In genomic region chr10:62506019-62506556, GRCm38 (mm10) we compare ENCODE assay signal across 10 mouse cellular contexts. TPM values are rescaled to one million over a fixed set of nuclear protein-coding genes. Genes with fewer than 3 reads are reported as not detected.
DNase-seq lines count a peak whose midpoint lies in the region; TF ChIP-seq lines count a peak whose summit lies in the region.
"Had no signal": no experiment of that assay in that cellular context is flagged by ENCODE, and none has a peak within 500 bp of the region (broad histone marks: within the 10 kb centered on the region; RNA-seq: fewer than 3 reads in every experiment).

No protein-coding gene starts in this region.

- no peak for TF ChIP-seq CTCF in bone marrow macrophage, adult 2 months (IDR thresholded peaks at IDR 0.05; ENCODE audit: low read depth, low read length)
- TF ChIP-seq CTCF in lung, adult 2 months (IDR thresholded peaks at IDR 0.05; ENCODE audit: insufficient read depth, low read length): no peak
- no peak for TF ChIP-seq CTCF in spleen, adult 2 months (IDR thresholded peaks at IDR 0.05; ENCODE audit: extremely low read depth, insufficient read depth, insufficient read length, insufficient replicate concordance)

- WGBS in lung, adult 2 months: 39% methylated on average over 17 of the region's 17 CpGs
- 2% methylated on average over 17 of the region's 17 CpGs for WGBS in spleen, adult 2 months

- no peak for TF ChIP-seq POLR2A in bone marrow macrophage, adult 2 months (IDR thresholded peaks at IDR 0.05; ENCODE audit: borderline replicate concordance, low read depth, low read length)
- TF ChIP-seq POLR2A in lung, adult 2 months (IDR thresholded peaks at IDR 0.05; ENCODE audit: borderline replicate concordance, extremely low read depth, low read depth, low read length): peak; percentile 9; the same call in 1 of the 2 replicates
- TF ChIP-seq POLR2A in spleen, adult 2 months (IDR thresholded peaks at IDR 0.05; ENCODE audit: low read depth, low read length): peak; percentile 72

- H3K36me3 ChIP-seq in spleen, adult 2 months (ENCODE audit: control insufficient read depth, insufficient read depth, low read length): no peaks in the 10 kb centered on the region

- peak; percentile 44 to 66 for DNase-seq in CD8-positive naive resting alpha-beta T cell, adult 2 months (ENCODE audit: low read depth in 2 of 2, low spot score in 2 of 2)
- DNase-seq in lung, adult 2 months: no peak
- DNase-seq in spleen, adult 2 months (ENCODE audit: low read depth in 1 of 2, low spot score in 2 of 2): peak; percentile 63 to 86
- no peak for DNase-seq in kidney, postnatal 10 days
- DNase-seq in cerebellum, postnatal 4 days (ENCODE audit: low spot score in 2 of 2): no peak
- DNase-seq in right cerebral cortex, postnatal 4 days: no peak
- DNase-seq: adrenal gland, adult 2 months; kidney, postnatal 25 days; right cerebral cortex, postnatal 14 days had no signal

- H3K4me1 ChIP-seq in bone marrow macrophage, adult 2 months (ENCODE audit: control insufficient read depth, insufficient read depth, low read length): peaks cover 40% of the 10 kb centered on the region
- H3K4me1 ChIP-seq in lung, adult 2 months (ENCODE audit: control insufficient read depth, insufficient read depth, low read length): peaks cover 3% of the 10 kb centered on the region; the same call in 1 of the 2 replicates
- H3K4me1 ChIP-seq in spleen, adult 2 months (ENCODE audit: control insufficient read depth, insufficient read depth, insufficient read length): peaks cover 16% of the 10 kb centered on the region

- peak overlapping the region; percentile 71 for H3K27ac ChIP-seq in bone marrow macrophage, adult 2 months (ENCODE audit: insufficient read depth, low read depth, low read length)
- H3K27ac ChIP-seq in spleen, adult 2 months (ENCODE audit: insufficient read depth, low read length): peak overlapping the region; percentile 92

- H3K27me3 ChIP-seq in spleen, adult 2 months (ENCODE audit: control insufficient read depth, insufficient read depth, low read length): no peaks in the 10 kb centered on the region

- peak overlapping the region; percentile 51 for H3K4me3 ChIP-seq in bone marrow macrophage, adult 2 months (ENCODE audit: insufficient read depth, low read length)
- peak overlapping the region; percentile 55 for H3K4me3 ChIP-seq in lung, adult 2 months (replicated peaks; ENCODE audit: extremely low read depth, low read depth, low read length)
- peak overlapping the region; percentile 57 for H3K4me3 ChIP-seq in spleen, adult 2 months (ENCODE audit: extremely low read depth, insufficient read depth, insufficient read length)

RNA-seq across cellular contexts. Expression of gene Vps26a, which starts 19.5 kb away (rescaled TPM):
- 110 and 117 TPM in 2 replicates for polyA plus RNA-seq in bone marrow macrophage, adult 2 months (2012; ENCODE audit: insufficient read depth, insufficient read length, missing spikeins)
- 7.7 and 13.9 TPM in 2 replicates for polyA plus RNA-seq in lung, adult 2 months (2012; rRNA removed)
- polyA plus RNA-seq in spleen, adult 2 months (2012; rRNA removed): 4.0 and 5.6 TPM in 2 replicates

RNA-seq across cellular contexts. Expression of gene Srgn, which starts 21.2 kb away (rescaled TPM):
- polyA plus RNA-seq in bone marrow macrophage, adult 2 months (2012; ENCODE audit: insufficient read depth, insufficient read length, missing spikeins): 253 and 281 TPM in 2 replicates
- polyA plus RNA-seq in lung, adult 2 months (2012; rRNA removed): 48.6 and 82.7 TPM in 2 replicates
- 65.7 and 76.3 TPM in 2 replicates for polyA plus RNA-seq in spleen, adult 2 months (2012; rRNA removed)

RNA-seq across cellular contexts. Expression of gene Supv3l1, which starts 56.5 kb away (rescaled TPM):
- polyA plus RNA-seq in bone marrow macrophage, adult 2 months (2012; ENCODE audit: insufficient read depth, insufficient read length, missing spikeins): 9.4 and 14.4 TPM in 2 replicates
- polyA plus RNA-seq in lung, adult 2 months (2012; rRNA removed): 7.6 and 11.9 TPM in 2 replicates
- 8.0 and 10.4 TPM in 2 replicates for polyA plus RNA-seq in spleen, adult 2 months (2012; rRNA removed)

RNA-seq across cellular contexts. Expression of gene 4930507D05Rik, which starts 56.8 kb away (rescaled TPM):
- polyA plus RNA-seq in bone marrow macrophage, adult 2 months (2012; ENCODE audit: insufficient read depth, insufficient read length, missing spikeins): not detected in 2 replicates
- 0.09 TPM in 1 of 2 replicates, not detected in the other for polyA plus RNA-seq in lung, adult 2 months (2012; rRNA removed)
- polyA plus RNA-seq in spleen, adult 2 months (2012; rRNA removed): not detected in 2 replicates
- polyA plus RNA-seq: adrenal gland, adult 2 months had no signal

Comparison
In these comparisons a context has a peak if more than half of its experiments do, and no peak if none do; other contexts are left out.
1. DNase-seq: peak in CD8-positive naive resting alpha-beta T cell, adult 2 months (2 of 2) and spleen, adult 2 months (2 of 2); none in lung, adult 2 months (single experiment), kidney, postnatal 10 days (single experiment), cerebellum, postnatal 4 days (0 of 2) and right cerebral cortex, postnatal 4 days (single experiment).
2. Peak in every context shown above with its lines, with median percentiles within 50 percentile points of each other: H3K4me3 ChIP-seq.